Mouse (Mus musculus) small intestine, adult 2 months (tissue): ENCODE data around the gene Klk1b27. TPM values are rescaled to one million over a fixed set of nuclear protein-coding genes. Genes with fewer than 3 reads are reported as not detected.
"Not testable (repeated sequence)": the region's sequence is repeated elsewhere in the genome, so short reads cannot be mapped to it uniquely, and the experiment has no call there.

Experiments
- H3K27ac ChIP-seq: fragments of 200-500 bp; 2 replicates; pipeline ENCODE4 v1.5.1; 2012; ENCODE audit warnings: low read depth, low read length, control low read depth, inconsistent platforms; ENCODE audit not compliant: insufficient read depth
- H3K27me3 ChIP-seq: fragments of 200-500 bp; 2 replicates; pipeline ENCODE4 v1.6.1; 2012; ENCODE audit warnings: mild to moderate bottlenecking, moderate library complexity, low read length, inconsistent platforms; ENCODE audit not compliant: control insufficient read depth, insufficient read depth
- H3K36me3 ChIP-seq: fragments of 200-500 bp; 2 replicates; pipeline ENCODE4 v1.6.1; 2012; ENCODE audit warnings: mild to moderate bottlenecking, low read length, control low read depth, inconsistent platforms; ENCODE audit not compliant: control insufficient read depth, insufficient read depth
- H3K4me1 ChIP-seq: fragments of 200-500 bp; 2 replicates; pipeline ENCODE4 v1.6.1; 2012; ENCODE audit warnings: low read length, inconsistent platforms, mixed read lengths; ENCODE audit not compliant: control insufficient read depth, insufficient read depth, insufficient read length
- H3K4me3 ChIP-seq: fragments of 200-500 bp; 2 replicates; pipeline ENCODE4 v1.5.1; 2012; ENCODE audit warnings: low read depth, mild to moderate bottlenecking, control low read depth, inconsistent platforms, low read length, moderate library complexity
- CTCF ChIP-seq: fragments of 200-500 bp; IDR thresholded peaks from 2 replicates; pipeline ENCODE4 v1.5.1; 2012; ENCODE audit warnings: low read depth, mild to moderate bottlenecking, control low read depth, inconsistent platforms, low read length, moderate library complexity, mixed read lengths; ENCODE audit not compliant: insufficient replicate concordance, insufficient read length; ENCODE audit errors: extremely low read depth
- POLR2A ChIP-seq: fragments of 200-500 bp; IDR thresholded peaks from 2 replicates; pipeline ENCODE4 v1.6.1; 2012; ENCODE audit warnings: low read depth, mild to moderate bottlenecking, control low read depth, inconsistent platforms, low read length, moderate library complexity
- WGBS: fragments of 180-500 bp; shearing (Covaris S2); methylation state at CpG from one replicate; pipeline ENCODE4 v1.1.7; 2018; 5-methylcytosine and 5-hydroxymethylcytosine counted together
- polyA plus RNA-seq: library from polyadenylated mRNA; depleted of rRNA; stranded (reverse); fragments of >200 nt; gene quantifications from 2 replicates; pipeline ENCODE4 v1.2.3, GENCODE M21; 2012; rRNA removed

The Klk1b27 gene
- polyA plus RNA-seq: 0.52 and 0.65 TPM in 2 replicates

DNA sequence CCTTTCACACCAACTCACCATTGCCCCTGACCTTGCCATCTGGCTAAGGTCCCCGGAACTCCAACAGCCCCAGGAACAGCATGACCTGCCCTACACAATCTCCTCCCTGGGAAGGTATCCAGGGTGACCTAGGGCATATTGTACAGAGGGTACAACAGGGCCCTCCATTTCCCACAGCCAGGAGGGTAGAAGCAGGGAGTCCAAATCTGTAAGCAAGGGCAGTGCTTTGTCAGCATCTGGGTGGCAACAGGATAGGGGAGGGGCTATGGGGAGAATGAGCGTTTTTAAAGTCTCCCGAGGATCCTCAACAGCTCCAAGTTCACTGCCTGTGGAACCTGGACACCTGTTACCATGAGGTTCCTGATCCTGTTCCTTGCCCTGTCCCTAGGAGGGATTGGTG lies at the start of gene Klk1b27:
Gene Klk1b27, plus strand, starts transcription at position 301 of the 400 bp plus-strand sequence.
- not testable (repeated sequence) for H3K27ac ChIP-seq, H3K4me1 ChIP-seq, H3K4me3 ChIP-seq, H3K27me3 ChIP-seq, H3K36me3 ChIP-seq
- 56% methylated on average over 3 of the region's 3 CpGs for WGBS

DNA sequence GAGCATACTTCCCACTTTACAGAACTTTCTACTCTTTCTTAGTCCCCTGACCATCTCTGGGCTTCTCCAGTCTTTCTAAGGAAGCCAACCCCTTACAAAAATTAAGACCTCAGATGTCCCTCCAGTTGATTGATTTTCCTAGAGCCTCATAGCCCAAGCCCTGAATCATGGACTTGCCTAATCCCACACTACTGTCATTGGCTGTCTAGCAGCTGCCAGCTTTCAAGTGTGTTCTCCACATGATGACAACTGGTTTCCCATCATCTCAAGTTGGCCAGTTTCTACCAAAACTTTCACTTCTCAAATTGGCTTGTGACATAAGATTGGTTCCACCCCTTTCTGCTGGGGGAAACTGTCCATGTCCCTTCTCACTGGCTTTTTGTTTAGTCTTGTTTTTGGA lies 47.2 kb upstream of the Klk1b27 start:
- H3K27me3 ChIP-seq: no peaks in the 10 kb centered on the region

DNA sequence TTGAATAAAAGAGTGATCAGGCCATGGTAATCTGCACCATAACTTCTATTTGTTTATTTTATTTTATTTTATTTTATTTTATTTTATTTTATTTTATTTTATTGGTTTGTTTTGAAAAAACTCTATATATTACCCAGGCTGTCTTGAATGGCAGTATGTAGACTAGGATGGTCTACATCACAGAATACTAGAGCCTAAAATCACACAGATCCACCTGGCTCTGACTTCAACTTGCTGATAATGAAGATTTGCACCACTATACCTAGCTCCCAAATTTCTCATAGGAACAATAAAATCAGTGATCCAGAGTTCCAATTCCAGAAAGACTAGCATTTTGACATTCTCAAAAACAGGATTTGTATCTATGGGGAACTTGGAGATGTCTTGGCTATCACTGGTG lies 40.2 kb upstream of the Klk1b27 start, which contains the start of gene Klk1b26:
Gene Klk1b26, plus strand, starts transcription at position 301 of the 400 bp plus-strand sequence.
- H3K4me1 ChIP-seq, H3K36me3 ChIP-seq, H3K4me3 ChIP-seq, H3K27ac ChIP-seq, H3K27me3 ChIP-seq: not testable (repeated sequence)

More for the DNA sequence above, 47.2 kb upstream of the Klk1b27 start:
- no peak for TF ChIP-seq POLR2A
- no peak for TF ChIP-seq CTCF
- Histone ChIP-seq H3K4me1 (peaks cover 4% of the 10 kb centered on the region; the same call in 1 of the 2 replicates), H3K27ac (no peak overlapping the region), H3K4me3 (no peak overlapping the region), H3K36me3 (no peaks in the 10 kb centered on the region)

DNA sequence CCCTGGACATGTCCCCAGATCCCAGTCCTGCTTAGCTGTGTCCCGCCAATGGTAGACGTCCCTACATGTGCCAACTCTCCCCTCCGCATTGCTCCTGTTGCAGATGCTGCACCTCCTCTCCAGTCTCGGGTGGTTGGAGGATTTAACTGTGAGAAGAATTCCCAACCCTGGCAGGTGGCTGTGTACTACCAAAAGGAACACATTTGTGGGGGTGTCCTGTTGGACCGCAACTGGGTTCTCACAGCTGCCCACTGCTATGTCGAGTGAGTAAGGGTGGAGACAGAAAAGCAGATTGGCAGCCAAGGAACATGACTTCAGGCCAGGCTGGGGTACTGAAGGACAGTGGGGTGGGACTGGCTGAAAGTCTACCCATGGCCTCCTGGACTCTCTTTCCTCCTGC lies 37.4 kb upstream of the Klk1b27 start:
- not testable (repeated sequence) for H3K36me3 ChIP-seq, H3K27me3 ChIP-seq, H3K4me1 ChIP-seq, H3K27ac ChIP-seq, H3K4me3 ChIP-seq
- WGBS: 75% methylated on average over 6 of the region's 6 CpGs

DNA sequence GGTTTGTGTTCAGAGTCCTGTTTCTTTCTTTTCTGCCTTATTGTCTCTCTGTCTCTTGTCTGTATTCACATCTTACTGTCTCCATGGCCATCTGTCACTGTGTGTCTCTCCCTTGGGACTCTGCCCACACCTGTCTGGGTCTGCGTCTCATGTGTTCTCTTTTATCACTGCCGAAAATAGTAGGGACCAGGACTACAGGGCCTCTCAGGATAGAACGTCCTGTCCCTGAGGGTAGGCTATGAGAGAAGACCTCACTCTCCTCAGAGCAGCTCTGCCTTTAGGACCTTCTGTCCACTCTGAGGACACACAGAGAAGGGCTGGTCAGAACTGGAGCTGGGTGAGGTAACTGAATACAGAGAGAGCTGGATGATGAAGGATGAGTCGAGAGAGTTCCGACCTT lies 37.0 kb upstream of the Klk1b27 start:
- no peaks in the 10 kb centered on the region for H3K4me1 ChIP-seq

DNA sequence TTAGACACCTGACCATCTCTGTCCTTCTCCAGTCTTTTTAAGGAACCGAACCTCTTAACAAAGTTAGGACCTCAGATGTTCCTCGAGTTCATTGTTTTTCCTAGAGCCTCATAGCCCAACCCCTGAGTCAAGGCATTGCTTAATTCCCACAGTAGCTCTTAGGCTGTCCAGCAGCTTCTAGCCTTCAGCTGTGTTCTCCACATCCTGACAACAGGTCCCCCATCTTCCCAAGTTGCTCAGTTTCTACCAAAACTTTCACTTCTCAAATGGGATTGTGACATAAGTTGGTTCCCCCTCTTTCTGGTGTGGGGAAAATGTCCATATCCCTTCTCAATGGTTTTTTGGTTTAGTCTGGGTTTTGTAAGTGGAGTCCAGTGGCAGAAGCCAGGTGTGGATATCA lies 20.0 kb downstream of the Klk1b27 start:
- Histone ChIP-seq H3K4me3 (no peak overlapping the region), H3K27ac (no peak overlapping the region), H3K27me3 (no peaks in the 10 kb centered on the region), H3K36me3 (no peaks in the 10 kb centered on the region), H3K4me1 (no peaks in the 10 kb centered on the region)
- 73% methylated on average over 2 of the region's 2 CpGs for WGBS
- TF ChIP-seq CTCF (no peak), POLR2A (no peak)

More for the DNA sequence above, 37.0 kb upstream of the Klk1b27 start:
- Histone ChIP-seq H3K36me3 (no peaks in the 10 kb centered on the region), H3K4me3 (no peak overlapping the region), H3K27me3 (no peaks in the 10 kb centered on the region), H3K27ac (no peak overlapping the region)
- TF ChIP-seq CTCF (no peak), POLR2A (no peak)
- 70% methylated on average over 5 of the region's 5 CpGs for WGBS

DNA sequence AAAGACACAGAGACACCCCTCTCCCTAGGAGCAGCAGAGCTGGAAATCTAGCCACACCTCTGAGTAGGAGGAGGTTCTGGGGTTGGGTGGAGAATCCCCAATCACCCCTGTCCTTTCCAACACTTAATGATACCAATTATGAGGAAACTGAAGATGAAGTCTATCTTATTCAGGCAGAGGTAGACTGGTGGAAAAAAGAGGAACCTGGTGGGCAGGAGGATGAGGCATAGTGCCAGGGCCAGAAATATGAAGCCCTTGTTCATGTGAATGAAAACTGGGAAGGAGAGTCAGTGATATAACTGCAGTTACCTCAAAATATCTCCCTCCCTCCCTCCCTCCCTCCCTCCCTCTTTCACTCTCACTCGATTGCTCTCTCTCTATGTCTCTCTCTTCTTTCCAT lies 25.6 kb downstream of the Klk1b27 start:
- H3K27ac ChIP-seq: no peak overlapping the region
- no peak overlapping the region for H3K4me3 ChIP-seq
- WGBS: 10% methylated on average over 1 of the region's 1 CpGs
- no peaks in the 10 kb centered on the region for H3K27me3 ChIP-seq
- H3K4me1 ChIP-seq: no peaks in the 10 kb centered on the region
- TF ChIP-seq POLR2A (no peak), CTCF (no peak)
- no peaks in the 10 kb centered on the region for H3K36me3 ChIP-seq

DNA sequence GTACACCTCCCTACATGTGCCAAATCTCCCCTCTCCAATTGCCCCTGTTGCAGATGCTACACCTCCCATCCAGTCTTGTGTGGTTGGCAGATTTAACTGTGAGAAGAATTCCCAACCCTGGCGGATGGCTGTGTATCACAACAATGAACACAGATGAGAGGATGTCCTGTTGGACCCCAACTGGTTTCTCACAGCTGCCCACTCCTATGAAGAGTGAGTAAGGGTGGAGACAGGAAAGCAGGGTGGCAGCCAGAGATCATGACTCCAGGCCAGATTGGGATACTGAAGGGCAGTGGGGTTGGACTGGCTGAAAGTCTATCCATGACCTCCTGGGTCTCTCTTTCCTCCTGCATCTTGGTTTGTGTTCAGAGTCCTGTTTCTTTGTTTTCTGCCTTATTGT lies 44.0 kb downstream of the Klk1b27 start:
- no peak for TF ChIP-seq CTCF
- TF ChIP-seq POLR2A: no peak
- no peaks in the 10 kb centered on the region for H3K4me1 ChIP-seq
- no peaks in the 10 kb centered on the region for H3K27me3 ChIP-seq
- no peak overlapping the region for H3K4me3 ChIP-seq
- H3K27ac ChIP-seq: no peak overlapping the region
- 93% methylated on average over 1 of the region's 1 CpGs for WGBS
- no peaks in the 10 kb centered on the region for H3K36me3 ChIP-seq

DNA sequence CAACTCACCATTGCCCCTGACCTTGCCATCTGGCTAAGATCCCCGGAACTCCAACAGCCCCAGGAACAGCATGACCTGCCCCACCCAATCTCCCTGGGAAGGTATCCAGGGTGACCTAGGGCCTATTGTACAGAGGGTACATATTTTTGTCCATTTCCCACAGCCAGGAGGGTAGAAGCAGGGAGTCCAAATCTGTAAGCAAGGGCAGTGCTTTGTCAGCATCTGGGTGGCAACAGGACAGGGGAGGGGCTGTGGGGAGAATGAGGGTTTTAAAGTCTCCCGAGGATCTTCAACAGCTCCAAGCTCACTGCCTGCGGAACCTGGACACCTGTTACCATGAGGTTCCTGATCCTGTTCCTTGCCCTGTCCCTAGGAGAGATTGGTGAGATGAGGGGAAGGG lies 49.9 kb downstream of the Klk1b27 start, which contains the start of gene Klk1b21:
Gene Klk1b21, plus strand, starts transcription at position 301 of the 400 bp plus-strand sequence.
- not testable (repeated sequence) for H3K36me3 ChIP-seq, H3K27me3 ChIP-seq, H3K4me1 ChIP-seq, H3K4me3 ChIP-seq, H3K27ac ChIP-seq
- WGBS: 42% methylated on average over 3 of the region's 3 CpGs
